Mouse (Mus musculus) ES-E14 (cell line): ENCODE data around the gene Csk.

Source experiments
- CHD2 ChIP-seq: IDR thresholded peaks from 2 replicates; pipeline ENCODE4 v1.6.1; 2014; ENCODE audit warnings: mild to moderate bottlenecking, low read depth, low read length, inconsistent platforms
- MAFK ChIP-seq: IDR thresholded peaks from 2 replicates; pipeline ENCODE4 v1.6.1; 2014; ENCODE audit warnings: mild to moderate bottlenecking, low read depth, low read length, inconsistent platforms; ENCODE audit not compliant: insufficient read depth
- ZNF384 ChIP-seq: IDR thresholded peaks from 2 replicates; pipeline ENCODE4 v1.6.1; 2012; ENCODE audit warnings: low read depth, low read length, inconsistent platforms

DNA sequence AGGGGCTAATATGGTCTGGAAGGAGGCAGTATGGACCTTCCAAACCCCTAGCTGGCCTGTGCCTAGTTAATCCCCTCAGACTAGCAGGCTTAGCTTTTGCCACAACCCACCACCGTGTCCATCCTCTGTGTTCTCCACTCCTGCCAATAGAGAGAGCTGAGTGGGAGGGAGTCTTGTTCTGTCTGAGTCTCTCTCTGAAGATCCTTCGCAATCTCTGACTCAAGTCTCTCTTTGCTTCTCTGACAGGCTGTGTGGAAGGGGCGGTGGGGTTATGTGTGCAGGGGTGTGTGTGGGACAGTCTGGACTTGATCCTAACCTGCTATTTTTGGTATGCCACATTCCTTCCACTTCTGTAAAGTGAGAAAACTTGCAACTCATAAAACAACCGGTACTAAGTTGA lies 48.6 kb downstream of the Csk start:
- TF ChIP-seq ZNF384, result no peak
- TF ChIP-seq MAFK, result no peak
- TF ChIP-seq CHD2, result no peak
